Comparison of ENCODE assay signal across 8 mouse cellular contexts in the genomic region with DNA sequence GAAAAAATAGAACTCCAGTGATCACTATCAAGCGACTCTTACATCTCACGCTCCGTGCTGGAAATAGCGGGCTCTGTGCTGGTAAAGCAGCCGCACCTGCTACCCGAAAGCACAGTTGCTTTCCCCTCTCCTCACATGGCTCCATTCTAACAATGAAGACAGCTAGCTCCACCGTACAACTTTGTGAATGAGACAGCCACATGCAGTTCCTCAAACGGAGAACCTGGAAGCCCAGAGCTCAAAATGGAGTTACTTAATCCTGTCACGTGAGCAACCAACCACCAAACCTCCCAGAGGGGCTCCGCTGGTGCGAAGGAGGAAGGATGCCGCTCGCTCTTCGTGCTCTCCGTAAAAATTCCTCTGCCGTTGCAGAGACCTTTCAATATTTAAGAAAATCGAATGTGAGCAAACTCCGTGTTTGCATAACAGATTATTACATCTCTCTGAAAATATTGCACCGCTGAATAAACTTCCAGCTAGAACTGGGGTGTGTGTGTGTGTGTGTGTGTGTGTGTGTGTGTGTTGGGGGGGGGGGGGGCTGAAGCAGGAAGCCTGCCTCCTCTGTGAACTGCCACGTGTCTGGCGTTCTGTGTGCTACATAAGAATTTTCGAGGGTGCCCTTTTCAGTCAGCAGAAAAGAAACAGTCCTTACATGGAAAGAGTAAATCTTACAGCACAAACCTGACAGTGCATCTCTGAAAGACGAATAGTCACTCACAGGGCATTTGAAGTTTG.
A peak's percentile ranks its signal among the peaks of the same experiment; 100 is the strongest.
DNase-seq lines count a peak whose midpoint lies in the region; ATAC-seq lines count a peak whose summit lies in the region.

No protein-coding gene starts in this region.

- DNase-seq in layer of hippocampus, adult 11-12 months (ENCODE audit: low spot score), result peak; percentile 14
- DNase-seq in layer of hippocampus, adult 9-10 months (ENCODE audit: low spot score), result no peak
- peak; percentile 24 to 26 for DNase-seq in layer of hippocampus, postnatal 36 days
- peak; percentile 30 to 45 for DNase-seq in right cerebral cortex, adult 2 months (ENCODE audit: low spot score in 2 of 2)
- DNase-seq in adrenal gland, postnatal 25 days, result no peak
- DNase-seq in T-cell, adult 2 months (ENCODE audit: low spot score), result no peak

- WGBS in forebrain, embryonic 12.5 days, result 50% methylated on average over 23 of the region's 23 CpGs

- H3K4me1 ChIP-seq in forebrain, embryonic 12.5 days, result peaks cover 22% of the 10 kb centered on the region

- no peaks in the 10 kb centered on the region; the same call in 1 of the 2 replicates for H3K9me3 ChIP-seq in forebrain, embryonic 12.5 days

- H3K4me3 ChIP-seq in forebrain, embryonic 12.5 days (replicated peaks), result peak overlapping the region; percentile 12; the same call in 1 of the 2 replicates

- no peaks in the 10 kb centered on the region for H3K27me3 ChIP-seq in forebrain, embryonic 12.5 days

- H3K9ac ChIP-seq in forebrain, embryonic 12.5 days, result no peak overlapping the region

- H3K36me3 ChIP-seq in forebrain, embryonic 12.5 days (replicated peaks), result no peaks in the 10 kb centered on the region

- ATAC-seq in forebrain, embryonic 12.5 days (ENCODE audit: low FRiP score), result peak; percentile 69
- no peak for ATAC-seq in megakaryocyte-erythroid progenitor cell, adult 5-6 weeks (replicated peaks; ENCODE audit: low FRiP score, low TSS enrichment, poor library complexity, severe bottlenecking)

- H3K27ac ChIP-seq in forebrain, embryonic 12.5 days, result 0 out of 2 replicates have a peak overlapping the region, but pooled peaks have one; percentile 26

- peak overlapping the region; percentile 44 for H3K4me2 ChIP-seq in forebrain, embryonic 12.5 days

Comparison
In these comparisons a context has a peak if more than half of its experiments do, and no peak if none do; other contexts are left out.
1. DNase-seq: peak in layer of hippocampus, adult 11-12 months (single experiment), layer of hippocampus, postnatal 36 days (2 of 2) and right cerebral cortex, adult 2 months (2 of 2); none in layer of hippocampus, adult 9-10 months (single experiment), adrenal gland, postnatal 25 days (single experiment) and T-cell, adult 2 months (single experiment).